Mouse (Mus musculus): Measurements from ENCODE around the gene Dab2.
A peak's percentile ranks its signal among the peaks of the same experiment; 100 is the strongest.

Dab2 gene

DNA sequence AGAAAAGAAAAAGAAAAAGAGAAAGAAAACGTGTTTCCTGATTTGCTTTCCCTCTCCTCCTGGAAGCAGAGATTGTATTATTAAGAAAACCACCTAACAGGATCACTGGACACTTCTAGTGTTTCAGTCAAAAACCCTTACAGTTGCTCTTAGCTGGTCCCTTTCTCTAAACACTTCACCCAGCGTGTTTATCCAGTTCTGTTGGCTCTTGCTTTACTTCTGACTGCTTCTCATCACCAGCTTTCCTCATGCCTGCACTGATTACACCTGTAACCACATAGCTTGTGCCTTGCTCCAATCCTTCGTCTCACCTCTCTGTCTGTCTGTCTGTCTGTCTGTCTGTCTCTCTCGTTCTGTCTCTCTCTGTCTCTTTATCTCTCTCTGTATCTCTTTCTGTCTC lies 25.9 kb downstream of the Dab2 start:
- DNase-seq (ENCODE audit: low read depth, low spot score) = no peak

- no peak for DNase-seq (ENCODE audit: low read depth, low spot score)
Observed at GRCm38 (mm10) chr15:6326011-6326410, 26.4 kb downstream of the Dab2 start.

GRCm38 (mm10) chr15:6331380-6331779 lies 31.8 kb downstream of the Dab2 start:
- no peak for DNase-seq (ENCODE audit: low read depth, low spot score)

DNA sequence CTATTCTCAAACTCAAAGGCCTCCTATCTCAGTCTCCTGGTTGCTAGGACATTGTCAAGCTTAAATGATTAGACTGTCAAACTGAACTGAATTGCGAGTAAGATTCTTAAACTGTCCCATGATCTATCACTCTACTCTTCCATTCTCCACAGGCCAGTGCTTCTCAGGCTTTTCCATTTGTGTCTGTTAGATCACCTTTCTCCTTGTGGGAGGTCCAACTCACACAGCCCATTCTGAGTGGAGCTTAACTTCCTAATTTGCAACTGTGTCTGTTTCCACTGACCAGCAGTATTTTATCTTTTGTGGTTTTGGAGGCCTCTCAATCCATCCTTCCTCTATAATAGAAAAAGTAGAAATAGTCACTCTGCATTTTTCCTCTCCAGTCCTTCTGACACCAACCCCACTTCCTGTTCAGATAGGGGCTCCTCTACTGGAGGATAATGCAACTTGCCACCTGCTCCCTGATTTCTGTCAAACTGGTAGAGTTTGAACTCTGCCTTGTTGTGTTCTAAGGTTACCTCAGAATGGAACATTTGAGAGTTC lies 35.1 kb downstream of the Dab2 start:
- no peak for DNase-seq (ENCODE audit: low read depth, low spot score)

GRCm38 (mm10) chr15:6339767-6340166 lies 40.2 kb downstream of the Dab2 start:
- no peak for DNase-seq (ENCODE audit: low read depth, low spot score)

DNA sequence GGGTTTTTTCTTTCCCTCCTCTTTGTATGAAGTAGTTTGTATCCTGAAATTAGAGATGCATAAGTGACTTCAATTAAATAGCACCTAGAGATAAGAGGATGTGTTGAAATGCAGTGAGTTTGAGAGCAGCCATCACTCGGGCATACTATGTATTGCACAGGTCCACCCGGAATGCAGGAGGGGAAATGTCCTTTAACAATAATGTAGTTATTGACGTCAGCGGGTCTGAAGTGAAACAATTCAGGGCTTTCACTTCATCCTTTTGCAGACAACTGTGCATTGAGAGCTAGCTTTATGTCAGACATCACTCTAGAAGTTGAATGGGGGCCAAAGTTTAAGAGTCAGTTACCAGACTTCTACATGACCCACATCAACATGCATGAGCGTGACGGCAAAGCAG lies 40.8 kb downstream of the Dab2 start:
- DNase-seq (ENCODE audit: low read depth, low spot score) = no peak

- DNase-seq (ENCODE audit: low read depth, low spot score) = no peak
Observed at GRCm38 (mm10) chr15:6341427-6341826, 41.8 kb downstream of the Dab2 start.

DNA sequence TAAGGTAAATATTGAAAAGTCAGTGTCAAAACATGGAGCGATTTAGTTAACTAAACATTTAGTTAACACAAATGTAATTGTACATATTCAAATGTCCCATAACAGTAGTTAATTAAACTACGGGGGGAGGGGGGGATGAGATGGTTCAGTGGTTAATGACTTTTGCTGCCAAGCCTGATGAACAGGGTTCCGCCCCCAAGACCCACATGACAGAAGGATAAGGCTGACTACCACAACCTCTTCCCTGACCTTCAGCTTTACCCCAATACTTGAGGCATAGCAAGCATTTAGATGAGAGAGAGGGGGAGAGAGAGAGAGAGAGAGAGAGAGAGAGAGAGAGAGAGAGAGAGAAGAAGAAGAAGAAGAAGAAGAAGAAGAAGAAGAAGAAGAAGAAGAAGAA lies 54.3 kb downstream of the Dab2 start:
- no peak for DNase-seq (ENCODE audit: low read depth, low spot score)

- no peak for DNase-seq (ENCODE audit: low read depth, low spot score)
Observed at GRCm38 (mm10) chr15:6359859-6360258, 60.3 kb downstream of the Dab2 start.

DNA sequence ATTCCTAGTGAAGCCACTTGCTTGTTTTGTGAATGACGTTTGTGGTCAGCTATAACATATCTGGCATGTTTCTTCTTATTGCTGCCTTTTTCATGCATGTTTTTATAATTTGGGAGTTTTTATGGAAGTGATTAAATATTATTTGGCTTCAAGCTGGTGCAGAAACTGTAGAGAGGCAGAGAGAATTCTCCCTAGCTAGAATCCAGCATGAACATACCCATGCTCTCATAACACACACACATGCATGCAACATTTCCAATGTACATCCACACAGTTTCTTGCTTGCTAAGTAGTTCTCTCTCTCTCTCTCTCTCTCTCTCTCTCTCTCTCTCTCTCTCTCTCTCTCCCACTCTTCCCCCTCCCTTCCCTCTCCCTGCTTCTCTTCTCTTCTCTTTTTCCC lies 70.4 kb downstream of the Dab2 start:
- DNase-seq (ENCODE audit: low read depth, low spot score) = no peak

GRCm38 (mm10) chr15:6371486-6371885 lies 71.9 kb downstream of the Dab2 start:
- no peak for DNase-seq (ENCODE audit: low read depth, low spot score)

DNA sequence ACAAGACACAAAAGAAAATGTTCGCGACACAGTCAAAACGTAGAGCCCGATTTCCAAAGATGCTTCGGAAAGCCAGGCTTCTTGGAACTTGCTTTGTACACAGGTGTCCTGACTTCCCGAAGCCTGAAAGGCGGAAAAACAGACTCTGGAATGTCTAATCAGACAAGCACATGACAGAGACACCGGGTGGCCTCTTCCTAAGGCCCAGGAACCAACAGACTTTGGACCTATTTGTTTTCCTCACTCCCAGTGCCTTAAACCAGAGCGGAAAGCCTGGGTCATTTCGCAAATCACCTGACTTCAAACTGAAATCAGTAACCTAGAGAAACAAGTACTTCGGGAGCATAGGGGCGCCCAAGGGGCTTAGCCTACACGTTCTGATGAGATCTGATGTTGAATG lies 75.4 kb downstream of the Dab2 start:
- no peak for DNase-seq (ENCODE audit: low read depth, low spot score)

GRCm38 (mm10) chr15:6376001-6376400 lies 76.4 kb downstream of the Dab2 start:
- no peak for DNase-seq (ENCODE audit: low read depth, low spot score)

DNA sequence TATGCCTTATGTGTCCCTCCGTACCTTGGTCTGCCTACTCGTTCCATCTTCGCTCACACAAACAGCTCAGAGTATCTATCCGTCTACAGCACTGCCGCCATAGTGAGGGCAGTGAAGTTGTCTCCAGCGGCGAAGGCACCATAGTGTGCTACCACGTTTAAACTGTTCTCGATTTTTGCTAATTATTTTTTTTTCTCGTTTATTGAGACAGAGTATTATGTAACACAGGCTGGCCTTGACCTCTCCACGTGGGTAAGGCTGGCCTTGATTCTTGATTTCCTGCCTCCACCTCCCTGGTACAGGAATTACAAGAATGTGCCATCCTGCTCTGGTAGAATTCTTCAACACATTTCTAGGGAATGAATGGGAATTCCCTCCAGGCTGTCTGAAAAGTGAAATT lies 77.2 kb downstream of the Dab2 start:
- no peak for DNase-seq (ENCODE audit: low read depth, low spot score)

DNA sequence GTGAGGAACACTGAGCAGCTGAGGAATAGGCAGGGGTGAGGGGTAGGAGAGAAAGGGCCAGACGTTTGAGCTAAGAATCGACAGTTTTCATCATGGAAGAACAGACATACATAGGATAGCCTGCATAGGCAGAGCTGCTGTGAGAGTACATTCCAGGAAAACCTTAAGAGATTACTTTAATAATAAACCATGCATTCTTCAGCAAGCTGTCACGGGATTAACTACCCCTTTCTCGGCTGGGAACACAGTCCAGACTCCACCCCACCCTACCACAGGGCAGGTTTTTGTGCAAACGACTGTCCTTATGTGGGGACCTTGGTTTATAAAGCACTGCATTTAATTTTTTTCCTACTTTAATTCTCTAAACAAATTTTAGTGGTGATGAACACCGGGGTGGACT lies 84.4 kb downstream of the Dab2 start:
- DNase-seq (ENCODE audit: low read depth, low spot score) = no peak

DNA sequence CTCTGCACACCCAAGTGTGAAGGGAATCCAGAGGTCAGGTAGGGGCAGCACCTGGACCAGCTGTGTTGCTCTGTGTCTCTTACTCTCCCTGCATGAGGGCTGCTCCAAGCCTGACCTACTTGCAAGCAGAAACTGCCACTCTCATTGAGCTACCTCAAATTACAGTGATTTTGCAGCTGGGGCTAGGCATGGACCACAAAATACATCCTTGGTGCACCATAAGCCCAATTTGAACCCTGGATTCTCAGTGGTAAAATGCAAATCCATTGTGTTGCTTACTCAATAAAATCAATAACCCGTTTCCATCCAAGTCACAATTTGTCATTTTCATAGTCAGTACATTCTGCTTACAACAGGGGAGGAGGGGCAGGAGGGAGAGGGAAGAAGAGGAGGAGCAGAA lies 85.7 kb downstream of the Dab2 start:
- DNase-seq (ENCODE audit: low read depth, low spot score) = no peak

DNA sequence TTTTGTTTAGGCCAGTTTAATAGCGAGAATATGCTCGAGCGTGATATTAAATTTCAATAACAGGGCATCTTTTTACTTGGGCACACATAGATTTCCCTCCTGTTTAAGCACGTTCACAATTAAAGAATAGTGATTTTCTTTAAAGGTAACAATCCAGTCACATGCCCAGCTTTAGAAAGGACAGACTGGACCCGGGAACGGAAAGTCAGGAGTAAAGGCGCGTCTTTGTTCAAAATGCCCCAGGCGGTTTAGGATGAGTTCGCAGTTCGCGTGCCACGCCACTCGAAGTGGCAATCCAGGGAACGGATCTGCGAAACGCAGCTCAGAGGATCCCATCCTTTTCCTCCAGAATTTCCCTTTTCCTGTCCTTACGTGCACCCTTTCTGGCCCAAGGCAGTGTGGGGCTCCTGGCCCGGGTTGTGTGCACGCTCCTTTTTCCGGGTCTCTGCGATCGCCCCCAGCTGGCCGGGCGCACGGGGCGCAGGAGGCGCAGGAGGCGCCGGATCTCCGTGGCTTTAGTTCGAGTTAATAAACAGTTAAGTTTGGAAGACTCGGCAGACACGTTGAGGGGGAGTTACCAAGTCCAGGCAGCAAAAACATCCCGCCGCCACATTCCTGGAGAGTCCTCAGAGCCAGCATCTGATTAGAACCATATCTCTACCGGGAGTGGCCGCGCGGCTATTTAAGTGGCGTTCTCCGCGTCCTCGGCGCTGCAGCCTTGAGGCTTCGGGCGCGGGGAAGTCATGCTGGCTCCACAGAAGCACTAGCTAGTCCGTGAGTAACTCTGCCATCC lies 86.8 kb downstream of the Dab2 start:
- DNase-seq (ENCODE audit: low read depth, low spot score) = peak; percentile 74

- DNase-seq (ENCODE audit: low read depth, low spot score) = no peak
Observed at GRCm38 (mm10) chr15:6386961-6387728, 87.6 kb downstream of the Dab2 start.

- DNase-seq (ENCODE audit: low read depth, low spot score) = no peak
Observed at GRCm38 (mm10) chr15:6387729-6388070, 88.1 kb downstream of the Dab2 start.

GRCm38 (mm10) chr15:6388146-6388545 lies 88.6 kb downstream of the Dab2 start:
- DNase-seq (ENCODE audit: low read depth, low spot score) = no peak

DNA sequence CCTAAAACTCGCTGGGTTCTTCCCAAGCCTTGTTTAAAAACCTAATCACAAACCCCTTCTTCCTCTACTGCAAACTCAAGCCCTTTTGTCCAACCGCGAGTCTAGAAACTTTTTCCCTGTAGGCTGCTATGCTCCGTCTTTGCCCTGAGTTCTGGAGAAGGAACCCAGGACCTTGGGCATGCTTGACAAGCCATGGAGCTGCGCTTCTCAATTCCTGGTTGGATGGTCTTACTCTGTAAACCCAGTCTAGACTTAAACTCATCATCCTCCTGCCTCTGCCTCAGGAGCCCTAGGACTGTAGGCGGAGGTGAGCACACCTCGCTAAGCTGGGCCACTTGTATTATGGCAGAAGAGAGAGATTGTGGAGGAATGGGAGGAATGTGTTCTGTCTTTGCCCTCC lies 89.0 kb downstream of the Dab2 start:
- DNase-seq (ENCODE audit: low read depth, low spot score) = no peak

- DNase-seq (ENCODE audit: low read depth, low spot score) = no peak
Observed at GRCm38 (mm10) chr15:6390106-6390505, 90.5 kb downstream of the Dab2 start.

- no peak for DNase-seq (ENCODE audit: low read depth, low spot score)
Observed at GRCm38 (mm10) chr15:6390657-6391056, 91.1 kb downstream of the Dab2 start.

Data from embryo, embryonic 11.5 days (tissue).